Mouse (Mus musculus) heart, embryonic 15.5 days (tissue): Measurements from ENCODE around the gene Cst10. TPM values are rescaled to one million over a fixed set of nuclear protein-coding genes. Genes with fewer than 3 reads are reported as not detected.

Experiments used
- ATAC-seq: fragments of 200-750 bp; cut with Nextera tagmentation; replicated peaks from 2 replicates; pipeline ENCODE4 v1.8.0; 2017; ENCODE audit warnings: low read depth, moderate TSS enrichment; ENCODE audit not compliant: insufficient number of reproducible peaks, insufficient read depth, low FRiP score
- H3K27ac ChIP-seq: fragments of 300-500 bp; sonication (generic); 2 replicates; pipeline ENCODE4 v1.5.1; 2015; ENCODE audit warnings: mild to moderate bottlenecking, inconsistent platforms
- H3K27me3 ChIP-seq: fragments of 300-500 bp; sonication (generic); 2 replicates; pipeline ENCODE4 v1.6.1; 2015; ENCODE audit warnings: inconsistent platforms
- H3K36me3 ChIP-seq: fragments of 300-500 bp; sonication (generic); 2 replicates; pipeline ENCODE4 v1.6.1; 2015; ENCODE audit warnings: mild to moderate bottlenecking, inconsistent platforms
- H3K4me1 ChIP-seq: fragments of 300-500 bp; sonication (generic); replicated peaks from 2 replicates; pipeline ENCODE4 v1.6.1; 2015; ENCODE audit warnings: inconsistent platforms
- H3K4me2 ChIP-seq: fragments of 300-500 bp; sonication (generic); 2 replicates; pipeline ENCODE4 v1.6.1; 2015; ENCODE audit warnings: inconsistent platforms, mild to moderate bottlenecking, moderate library complexity
- H3K4me3 ChIP-seq: fragments of 300-500 bp; sonication (generic); 2 replicates; pipeline ENCODE4 v1.5.1; 2015; ENCODE audit warnings: mild to moderate bottlenecking, inconsistent platforms
- H3K9ac ChIP-seq: fragments of 300-500 bp; sonication (generic); 2 replicates; pipeline ENCODE4 v1.6.1; 2015; ENCODE audit warnings: mild to moderate bottlenecking, inconsistent platforms
- H3K9me3 ChIP-seq: fragments of 300-500 bp; sonication (generic); replicated peaks from 2 replicates; pipeline ENCODE4 v1.6.1; 2016; ENCODE audit warnings: inconsistent platforms
- WGBS: fragments of 180-500 bp; shearing (Covaris S2); methylation state at CpG from one replicate; pipeline ENCODE4 v1.1.7; 2015; ENCODE audit warnings: mixed read lengths; 5-methylcytosine and 5-hydroxymethylcytosine counted together
- polyA plus RNA-seq: library from polyadenylated mRNA; unstranded; fragments of >200 nt; fragmentation: Nextera tagmentation; extraction: Ambion mirVana; gene quantifications from 2 replicates; pipeline ENCODE4 v1.2.1, GENCODE M21; 2015

Cst10 gene
- polyA plus RNA-seq, result not detected in 2 replicates

DNA sequence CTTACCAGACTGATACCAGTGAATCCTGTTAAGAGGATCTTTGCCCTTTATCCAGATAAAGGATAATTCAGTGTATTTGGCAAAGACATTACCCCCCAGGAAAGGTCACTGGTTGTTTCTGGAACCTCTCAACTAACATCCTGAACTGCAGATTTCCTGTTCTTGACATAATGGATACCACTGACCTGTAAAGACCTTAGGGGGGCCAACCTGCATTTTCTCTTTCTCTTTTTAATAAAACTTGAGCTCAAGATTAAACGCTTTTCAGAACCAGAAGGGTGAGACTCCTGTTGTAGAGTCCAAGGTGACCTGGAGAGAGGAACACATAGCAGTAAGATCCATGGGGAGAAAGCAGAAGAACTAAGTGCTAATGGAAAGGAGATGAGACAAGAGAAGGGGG is at the start of gene Cst10:
Gene Cst10 (plus strand): TSS at position 301 of the 400 bp plus-strand sequence.
- H3K4me2 ChIP-seq, result no peak within 1 kb of the TSS
- no peak within 1 kb of the TSS for H3K4me3 ChIP-seq
- no peaks in the 10 kb centered on the region for H3K36me3 ChIP-seq
- H3K4me1 ChIP-seq, result no peaks in the 10 kb centered on the region
- no peaks in the 10 kb centered on the region for H3K9me3 ChIP-seq
- no peaks in the 10 kb centered on the region for H3K27me3 ChIP-seq
- ATAC-seq, result no peak
- 69% methylated on average over 1 of the region's 1 CpGs for WGBS
- H3K27ac ChIP-seq, result no peak within 1 kb of the TSS
- no peak within 1 kb of the TSS for H3K9ac ChIP-seq

DNA sequence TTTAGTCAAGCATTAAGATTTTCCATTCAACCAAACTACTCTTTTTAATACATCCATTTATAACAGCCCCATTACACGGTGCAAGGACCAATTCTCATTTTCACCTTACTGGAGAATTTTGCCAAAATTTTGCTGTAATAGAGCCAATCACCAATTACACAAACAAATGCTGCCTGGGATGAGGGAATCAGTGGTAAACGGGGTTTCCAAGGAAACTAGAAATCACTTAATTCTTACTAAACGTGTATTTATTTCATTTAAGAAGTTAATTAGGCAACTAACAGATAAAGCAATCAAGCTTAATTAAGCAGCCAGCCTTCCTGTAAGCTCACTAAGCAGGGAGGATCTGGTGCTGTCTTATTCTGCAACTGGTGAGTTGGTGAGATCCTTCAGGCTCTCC is 11.9 kb upstream of the Cst10 start:
- Histone ChIP-seq H3K4me3 (no peak overlapping the region), H3K9ac (no peak overlapping the region), H3K9me3 (no peaks in the 10 kb centered on the region), H3K4me2 (no peak overlapping the region), H3K27me3 (no peaks in the 10 kb centered on the region), H3K4me1 (no peaks in the 10 kb centered on the region), H3K27ac (no peak overlapping the region), H3K36me3 (no peaks in the 10 kb centered on the region)
- 54% methylated on average over 3 of the region's 3 CpGs for WGBS
- ATAC-seq, result no peak

DNA sequence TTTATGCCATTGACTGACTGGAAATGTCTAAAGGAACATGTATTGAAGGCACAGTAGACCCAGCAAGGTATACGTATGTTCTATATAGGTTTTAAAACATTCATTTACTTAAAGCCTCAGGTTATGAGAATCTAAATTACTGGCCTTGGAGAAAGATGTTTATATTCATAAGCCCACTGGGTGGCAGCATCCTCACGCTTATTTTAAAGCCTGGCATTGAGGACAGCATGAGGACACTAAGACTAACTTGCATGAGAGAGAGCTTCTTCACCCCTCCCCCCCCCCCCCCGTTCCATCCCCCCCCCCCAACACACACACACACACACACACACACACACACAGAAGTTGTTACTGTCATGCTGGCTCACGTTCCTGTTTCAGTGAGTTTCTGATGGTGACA is 17.7 kb downstream of the Cst10 start:
- H3K4me3 ChIP-seq, result no peak overlapping the region
- no peak overlapping the region for H3K9ac ChIP-seq
- H3K36me3 ChIP-seq, result no peaks in the 10 kb centered on the region
- H3K27ac ChIP-seq, result no peak overlapping the region
- ATAC-seq, result no peak
- no peak overlapping the region for H3K4me2 ChIP-seq
- no peaks in the 10 kb centered on the region for H3K4me1 ChIP-seq
- H3K9me3 ChIP-seq, result no peaks in the 10 kb centered on the region
- 19% methylated on average over 4 of the region's 4 CpGs for WGBS
- H3K27me3 ChIP-seq, result no peaks in the 10 kb centered on the region
